Mouse (Mus musculus): ENCODE measurements at regions not wholly inside any gene's neighbourhood (a gene's known extent, or its start where the extent isn't known, plus 50 kb on each side); places are given as distances from the start of the nearest gene placed in this dataset.

DNA sequence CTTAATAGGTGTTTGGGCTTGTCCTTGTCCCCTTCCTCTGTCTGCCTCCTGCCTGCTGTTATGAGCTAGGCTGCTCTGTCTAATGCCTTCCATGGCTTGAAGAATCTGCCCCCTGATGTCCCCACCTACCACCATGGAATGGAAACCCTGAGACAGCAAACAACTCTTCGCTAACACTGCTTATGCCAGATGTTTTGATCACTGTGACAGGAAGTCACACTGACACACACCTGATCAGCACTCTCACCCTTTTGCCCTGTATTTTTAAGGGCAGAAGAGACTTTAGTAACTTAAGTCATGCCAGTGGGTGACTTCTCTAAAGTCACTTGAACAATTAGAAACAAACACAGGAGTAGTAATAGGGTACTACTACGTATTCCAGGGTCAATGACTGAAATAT is 78.5 kb downstream of the Gm9817 start:
- Histone ChIP-seq H3K9me3 (replicated peaks; ENCODE audit: insufficient read depth, low read length) (no peaks in the 10 kb centered on the region), H3K4me3 (ENCODE audit: control insufficient read depth in 1 of 2, insufficient read depth in 1 of 2, low read depth in 2 of 2, low read length in 2 of 2) (no peak overlapping the region), H3K4me1 (ENCODE audit: control insufficient read depth in 1 of 2, insufficient read depth in 2 of 2, low read length in 2 of 2) (no peaks in the 10 kb centered on the region), H3K9ac (ENCODE audit: control insufficient read depth, low read depth, low read length, poor library complexity, severe bottlenecking) (no peak overlapping the region), H3K36me3 (ENCODE audit: control insufficient read depth in 1 of 2, insufficient read depth in 2 of 2, low read length in 2 of 2) (no peaks in the 10 kb centered on the region), H3K27ac (ENCODE audit: control insufficient read depth, low read depth, low read length) (no peak overlapping the region), H3K79me2 (ENCODE audit: control insufficient read depth, insufficient read depth, low read length, poor library complexity) (no peaks in the 10 kb centered on the region), H3K27me3 (ENCODE audit: control insufficient read depth in 1 of 2, insufficient read depth in 2 of 2, low read length in 2 of 2) (peaks cover 0 to 9% of the 10 kb centered on the region in 2 experiments; a peak in 3 of 4 replicates)
- TF ChIP-seq TCF12 (IDR thresholded peaks at IDR 0.05; ENCODE audit: low read depth, low read length): no peak
- TF ChIP-seq MAZ (IDR thresholded peaks at IDR 0.05; ENCODE audit: low read depth, low read length): no peak
- no peak for TF ChIP-seq TBP (IDR thresholded peaks at IDR 0.05; ENCODE audit: low read depth, low read length)
- TF ChIP-seq TAL1 (IDR thresholded peaks at IDR 0.05; ENCODE audit: low read length): no peak
- no peak for TF ChIP-seq MYB (IDR thresholded peaks at IDR 0.05; ENCODE audit: low read depth, low read length)
- DNase-seq (ENCODE audit: low read depth, low spot score): no peak

DNA sequence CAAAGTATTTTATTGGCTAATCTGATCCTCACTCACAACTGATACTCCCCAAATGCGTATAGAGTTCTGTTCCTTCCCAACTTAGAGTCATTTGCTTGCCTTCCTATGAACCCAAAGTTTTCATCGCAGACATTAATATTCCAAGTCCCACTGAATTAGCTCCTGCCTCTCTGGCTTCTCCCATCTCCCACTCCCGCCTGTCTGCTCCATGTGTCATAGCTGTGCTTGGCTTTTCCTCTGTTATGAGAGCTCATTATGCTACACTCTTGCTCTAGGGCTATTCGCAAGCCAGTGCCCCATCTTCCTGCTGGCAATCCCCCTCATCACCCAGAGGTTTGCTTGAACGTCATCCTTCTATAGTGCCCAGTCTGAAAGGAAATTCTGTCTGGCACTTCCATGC is 81.8 kb downstream of the Gm9817 start:
- Histone ChIP-seq H3K79me2 (ENCODE audit: control insufficient read depth, insufficient read depth, low read length, poor library complexity) (no peaks in the 10 kb centered on the region), H3K27ac (ENCODE audit: control insufficient read depth, low read depth, low read length) (no peak overlapping the region), H3K36me3 (ENCODE audit: control insufficient read depth in 1 of 2, insufficient read depth in 2 of 2, low read length in 2 of 2) (no peaks in the 10 kb centered on the region), H3K9me3 (replicated peaks; ENCODE audit: insufficient read depth, low read length) (no peaks in the 10 kb centered on the region), H3K27me3 (ENCODE audit: control insufficient read depth in 1 of 2, insufficient read depth in 2 of 2, low read length in 2 of 2) (peaks cover 0 to 7% of the 10 kb centered on the region in 2 experiments; a peak in 2 of 4 replicates), H3K9ac (ENCODE audit: control insufficient read depth, low read depth, low read length, poor library complexity, severe bottlenecking) (no peak overlapping the region), H3K4me3 (ENCODE audit: control insufficient read depth in 1 of 2, insufficient read depth in 1 of 2, low read depth in 2 of 2, low read length in 2 of 2) (no peak overlapping the region), H3K4me1 (ENCODE audit: control insufficient read depth in 1 of 2, insufficient read depth in 2 of 2, low read length in 2 of 2) (no peaks in the 10 kb centered on the region)
- no peak for DNase-seq (ENCODE audit: low read depth, low spot score)
- TF ChIP-seq MEF2A (IDR thresholded peaks at IDR 0.05; ENCODE audit: extremely low read depth, insufficient replicate concordance, low read depth, low read length, poor library complexity, severe bottlenecking) (no peak), USF1 (IDR thresholded peaks at IDR 0.05; ENCODE audit: low read depth, low read length) (no peak), GABPA (IDR thresholded peaks at IDR 0.05; ENCODE audit: low read depth, low read length) (no peak), ZKSCAN1 (IDR thresholded peaks at IDR 0.05; ENCODE audit: low read depth, low read length) (no peak), GATA1 (IDR thresholded peaks at IDR 0.05; ENCODE audit: low read depth, low read length) (no peak)

DNA sequence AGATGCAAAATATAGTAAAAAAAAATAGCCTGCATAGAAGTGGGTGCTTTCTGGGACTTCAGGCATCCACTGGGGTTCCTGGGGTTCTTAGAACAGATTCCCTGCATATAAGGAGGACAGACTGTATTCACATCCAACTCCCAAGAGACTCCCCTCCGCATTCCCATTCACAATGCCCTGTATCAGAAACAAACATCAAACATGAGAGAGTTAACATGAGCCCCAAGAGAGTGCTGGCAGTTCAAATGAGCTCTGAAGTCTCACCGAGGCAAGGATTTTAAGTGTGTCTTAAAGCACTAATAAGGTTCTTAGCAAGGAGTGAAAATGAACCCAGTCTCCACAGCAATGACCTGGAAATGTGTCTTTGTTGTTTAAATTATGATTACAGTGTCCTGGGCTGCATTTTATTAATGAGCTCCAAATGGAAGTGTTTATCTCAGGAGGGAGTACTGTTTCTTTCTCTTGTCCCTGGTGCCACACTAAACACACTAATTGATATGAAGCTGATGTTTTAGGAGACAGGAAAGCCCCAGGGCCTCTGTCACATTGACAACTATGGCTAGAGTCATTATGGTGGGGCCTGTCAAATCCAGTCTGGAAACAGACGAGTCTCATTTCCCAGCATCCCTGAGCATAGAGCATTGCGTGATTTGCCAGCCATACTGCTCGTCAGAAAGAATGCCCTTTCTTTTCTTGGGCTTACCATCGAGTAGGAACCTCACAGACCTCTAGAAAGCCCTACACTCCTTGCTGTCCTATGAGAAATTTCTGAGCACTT is 85.7 kb downstream of the Gm9817 start:
- no peaks in the 10 kb centered on the region for H3K9me3 ChIP-seq (replicated peaks; ENCODE audit: insufficient read depth, low read length)
- H3K27me3 ChIP-seq (ENCODE audit: control insufficient read depth in 1 of 2, insufficient read depth in 2 of 2, low read length in 2 of 2): peaks cover 2 to 6% of the 10 kb centered on the region in 2 experiments; a peak in 2 of 4 replicates
- no peak for DNase-seq (ENCODE audit: low read depth, low spot score)
- no peaks in the 10 kb centered on the region for H3K4me1 ChIP-seq (ENCODE audit: control insufficient read depth in 1 of 2, insufficient read depth in 2 of 2, low read length in 2 of 2)
- H3K36me3 ChIP-seq (ENCODE audit: control insufficient read depth in 1 of 2, insufficient read depth in 2 of 2, low read length in 2 of 2): no peaks in the 10 kb centered on the region
- H3K79me2 ChIP-seq (ENCODE audit: control insufficient read depth, insufficient read depth, low read length, poor library complexity): no peaks in the 10 kb centered on the region
- TF ChIP-seq ZNF384 (IDR thresholded peaks at IDR 0.05; ENCODE audit: low read depth, low read length) (no peak), MEF2A (IDR thresholded peaks at IDR 0.05; ENCODE audit: extremely low read depth, insufficient replicate concordance, low read depth, low read length, poor library complexity, severe bottlenecking) (no peak), NELFE (IDR thresholded peaks at IDR 0.05; ENCODE audit: low read depth, low read length) (no peak), JUND (IDR thresholded peaks at IDR 0.05; ENCODE audit: low read depth, low read length) (no peak), CHD2 (IDR thresholded peaks at IDR 0.05; ENCODE audit: low read length) (no peak), MYB (IDR thresholded peaks at IDR 0.05; ENCODE audit: low read depth, low read length) (no peak), TAL1 (IDR thresholded peaks at IDR 0.05; ENCODE audit: low read length) (no peak), TBP (IDR thresholded peaks at IDR 0.05; ENCODE audit: low read depth, low read length) (no peak), POLR2AphosphoS2 (IDR thresholded peaks at IDR 0.05; ENCODE audit: low read length) (no peak), ELF1 (IDR thresholded peaks at IDR 0.05; ENCODE audit: low read depth, low read length) (no peak)
- H3K4me3 ChIP-seq (ENCODE audit: control insufficient read depth in 1 of 2, insufficient read depth in 1 of 2, low read depth in 2 of 2, low read length in 2 of 2): no peak overlapping the region
- no peak overlapping the region for H3K9ac ChIP-seq (ENCODE audit: control insufficient read depth, low read depth, low read length, poor library complexity, severe bottlenecking)
- H3K27ac ChIP-seq (ENCODE audit: control insufficient read depth, low read depth, low read length): no peak overlapping the region
